Mouse (Mus musculus) frontal cortex, postnatal 10 days (tissue): ENCODE results near the gene Ptgir.

Experiments
- DNase-seq, 2 experiments: peaks; one replicate each; pipeline ENCODE4 v3.0.0; 2022; ENCODE audit warnings: low spot score in 2 of 2, mixed read lengths in 1 of 2

Gene Ptgir

DNA sequence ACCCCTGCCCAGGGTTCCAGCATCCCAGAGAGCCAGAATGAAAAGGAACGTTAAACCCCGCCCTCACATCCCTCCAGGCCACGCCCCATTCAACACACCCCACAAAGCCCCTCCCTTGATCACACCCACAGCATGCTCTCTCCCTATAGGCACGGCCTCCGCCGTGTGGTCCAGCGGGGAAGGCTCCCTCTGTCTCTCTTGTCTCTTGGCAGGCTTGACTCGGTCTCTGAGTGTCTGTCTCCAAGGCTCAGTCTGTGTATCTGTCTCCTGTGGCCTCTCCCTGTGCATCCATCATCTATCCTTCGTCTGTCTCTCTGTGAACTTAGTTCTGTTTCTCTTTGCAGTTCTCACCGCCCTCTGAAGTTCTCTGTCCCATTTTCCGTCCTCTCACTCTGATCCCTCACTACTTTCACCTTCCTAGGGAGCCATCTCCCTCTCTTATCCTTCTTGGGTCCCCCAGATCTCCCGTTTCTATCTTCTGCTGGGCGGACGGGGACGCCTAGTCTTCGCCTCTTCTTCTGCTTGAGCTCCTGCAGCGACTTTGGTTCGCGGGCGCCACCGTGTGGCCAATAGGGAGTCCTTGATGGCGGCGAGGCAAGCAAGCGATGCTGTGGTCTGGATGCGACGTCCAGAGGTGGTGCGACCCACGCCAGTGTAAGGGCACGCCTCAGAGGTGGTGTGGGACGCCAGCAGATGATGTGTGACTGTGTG lies 14.5 kb upstream of the Ptgir start, which contains the start of gene Gng8:
Gene Gng8 (plus strand): TSS at position 146 of the 711 bp plus-strand sequence.
- DNase-seq: peak in 1 of 2 experiments; percentile 84

DNA sequence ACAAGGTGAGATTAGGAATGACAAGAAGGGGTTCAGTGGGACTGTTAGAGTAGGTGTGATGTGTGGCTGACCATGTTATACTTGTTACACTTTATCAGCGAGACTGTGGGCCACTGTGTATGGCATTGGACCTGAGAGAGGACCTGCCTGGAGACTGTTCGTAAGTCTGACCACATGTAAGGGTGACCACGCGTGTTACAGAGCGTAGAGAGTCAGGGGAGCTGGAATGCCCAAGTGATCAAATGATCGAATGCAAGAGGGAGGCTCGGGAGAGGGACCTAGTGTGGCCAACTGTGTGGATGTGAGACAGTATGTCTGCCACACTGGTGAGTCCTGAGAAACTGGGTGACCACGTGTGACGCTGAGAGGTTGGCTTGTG lies 13.9 kb upstream of the Ptgir start:
- no peak for DNase-seq

DNA sequence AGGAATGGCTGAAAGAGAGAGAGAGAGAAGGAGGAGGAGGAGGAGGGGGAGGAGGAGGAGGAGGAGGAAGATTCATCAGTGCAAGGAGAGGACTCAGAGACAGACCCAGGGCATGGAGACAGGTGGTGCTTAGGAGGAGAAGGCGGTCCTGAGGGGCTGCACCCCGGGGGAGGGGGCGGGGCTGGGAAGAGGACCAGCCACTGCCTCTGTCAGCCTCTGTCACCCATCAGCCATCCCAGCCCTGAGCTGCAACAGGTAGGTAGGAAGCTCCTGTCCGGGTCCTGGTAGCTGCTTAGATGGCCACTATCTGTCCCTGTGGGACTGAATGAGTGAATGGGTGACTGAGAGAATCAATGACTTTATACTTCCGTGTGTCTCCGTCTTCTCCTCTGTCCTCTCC lies 12.7 kb upstream of the Ptgir start:
- DNase-seq: no peak

GRCm38 (mm10) chr7:16894279-16894678 lies 12.0 kb upstream of the Ptgir start:
- no peak for DNase-seq

DNA sequence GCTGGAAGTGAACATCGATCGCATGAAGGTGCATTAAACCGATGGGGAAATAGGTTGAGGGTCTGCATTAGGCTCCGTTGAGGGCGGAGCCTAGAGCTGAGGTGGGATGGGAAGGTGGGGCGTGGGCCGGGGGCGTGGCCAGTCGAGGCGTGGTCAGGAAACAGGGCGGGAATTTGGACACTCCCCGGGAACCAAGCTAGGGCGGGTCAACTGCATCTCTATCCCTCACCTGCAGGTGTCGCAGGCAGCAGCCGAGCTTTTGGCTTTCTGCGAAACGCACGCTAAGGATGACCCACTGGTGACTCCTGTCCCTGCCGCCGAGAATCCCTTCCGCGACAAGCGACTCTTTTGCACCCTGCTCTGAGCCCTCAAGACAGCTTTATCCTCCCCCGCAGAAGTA lies 11.3 kb upstream of the Ptgir start:
- DNase-seq: peak in 1 of 2 experiments; percentile 70

- DNase-seq: no peak
These were observed 10.8 kb upstream of the Ptgir start for GRCm38 (mm10) chr7:16895511-16895910.

DNA sequence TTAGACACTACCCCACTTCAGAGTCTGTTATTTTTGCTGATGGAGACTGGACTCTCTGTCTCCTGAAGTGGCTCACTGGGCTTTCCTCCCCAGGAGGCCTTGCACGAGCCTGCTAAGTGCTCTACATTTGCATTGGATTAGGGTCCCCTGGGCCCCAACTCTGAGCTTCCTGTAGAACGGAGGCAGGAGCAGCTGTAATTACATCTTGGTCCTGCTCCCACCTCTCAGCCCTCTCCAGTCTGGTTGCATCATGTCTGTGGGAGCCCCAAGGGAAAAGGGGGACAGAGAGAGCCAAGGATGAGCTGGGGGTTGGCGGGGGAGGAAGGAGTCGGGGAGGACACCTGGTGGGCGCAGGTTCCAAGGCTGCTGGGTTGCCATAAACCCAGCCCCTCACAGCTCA lies 5.8 kb upstream of the Ptgir start:
- DNase-seq: no peak

DNA sequence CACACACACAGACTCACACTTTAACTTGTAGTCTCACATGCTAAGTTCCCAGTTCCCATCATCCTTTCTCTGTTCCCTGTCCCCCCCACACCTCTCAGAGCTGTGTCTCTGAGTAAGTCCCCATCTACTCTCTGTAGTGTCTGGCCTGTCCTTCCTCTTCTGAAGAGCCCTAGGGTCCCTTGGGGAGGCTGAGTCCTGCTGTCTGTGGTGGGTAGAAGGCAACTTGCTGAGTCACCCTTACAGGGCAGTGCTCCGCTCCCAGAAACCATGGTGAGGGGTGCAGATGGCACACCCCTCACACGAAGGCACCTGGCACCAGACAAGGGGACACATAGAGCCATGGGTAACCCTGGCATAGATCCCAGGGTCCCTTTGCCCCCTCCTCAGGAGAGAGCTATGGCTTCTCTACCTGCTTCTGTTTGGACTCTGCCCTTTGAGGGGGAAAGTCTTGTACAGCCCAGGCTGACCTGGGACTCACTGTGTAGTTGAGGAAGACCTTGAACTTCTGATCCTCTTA lies 2.8 kb upstream of the Ptgir start:
- no peak for DNase-seq

DNA sequence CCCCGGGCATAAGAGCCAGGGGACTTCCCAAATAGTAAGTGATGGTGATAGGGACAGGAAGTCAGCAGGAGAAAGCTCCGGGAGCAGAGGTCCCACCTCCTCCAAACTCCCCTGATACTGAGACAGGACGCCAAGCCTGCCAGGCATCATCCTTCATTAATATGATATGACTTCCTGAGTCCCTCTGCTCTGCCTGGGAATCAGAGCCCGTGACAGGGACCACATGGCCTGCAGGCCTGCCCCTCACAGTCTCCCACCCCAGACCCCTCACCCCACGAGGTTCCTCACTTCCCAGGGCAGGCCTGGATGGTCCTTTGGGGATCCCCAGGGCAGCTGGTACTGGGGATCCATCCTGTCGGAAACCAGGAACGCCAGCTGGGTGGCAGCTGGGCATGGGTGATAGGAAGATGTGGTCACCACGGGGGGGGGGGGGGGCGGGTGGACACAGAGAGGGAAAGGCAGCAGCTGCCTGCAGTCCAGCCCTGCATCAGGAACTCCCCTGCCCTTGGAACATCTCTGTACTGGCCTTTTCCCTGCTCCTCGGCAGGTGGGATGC lies 2.1 kb upstream of the Ptgir start:
- no peak for DNase-seq

DNA sequence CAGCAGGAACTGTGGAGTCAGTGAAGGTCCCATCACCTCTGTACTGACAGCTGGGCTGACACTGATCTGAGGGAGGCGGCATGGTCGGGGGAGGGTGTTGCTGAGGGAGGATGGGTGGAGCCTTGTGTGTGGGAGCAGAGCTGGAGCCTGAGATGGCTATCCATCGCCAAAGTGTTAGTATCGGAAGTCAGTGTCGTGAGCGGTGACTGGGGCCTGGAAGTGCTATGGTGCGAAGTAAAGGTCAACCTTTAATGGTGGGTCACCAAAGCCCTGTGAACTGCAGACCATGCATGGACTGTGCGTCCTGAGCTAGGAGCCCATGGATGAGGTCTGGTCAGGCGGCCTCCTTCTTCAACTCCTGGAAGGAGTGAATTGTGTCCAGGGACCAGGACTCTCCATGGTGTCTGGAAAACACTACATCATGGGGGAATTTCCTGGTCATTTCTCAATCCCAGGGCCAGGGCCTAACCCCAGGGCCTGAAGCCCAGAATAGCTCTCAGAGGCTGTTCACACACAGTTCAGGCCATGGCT lies 734 bp upstream of the Ptgir start:
- no peak for DNase-seq

DNA sequence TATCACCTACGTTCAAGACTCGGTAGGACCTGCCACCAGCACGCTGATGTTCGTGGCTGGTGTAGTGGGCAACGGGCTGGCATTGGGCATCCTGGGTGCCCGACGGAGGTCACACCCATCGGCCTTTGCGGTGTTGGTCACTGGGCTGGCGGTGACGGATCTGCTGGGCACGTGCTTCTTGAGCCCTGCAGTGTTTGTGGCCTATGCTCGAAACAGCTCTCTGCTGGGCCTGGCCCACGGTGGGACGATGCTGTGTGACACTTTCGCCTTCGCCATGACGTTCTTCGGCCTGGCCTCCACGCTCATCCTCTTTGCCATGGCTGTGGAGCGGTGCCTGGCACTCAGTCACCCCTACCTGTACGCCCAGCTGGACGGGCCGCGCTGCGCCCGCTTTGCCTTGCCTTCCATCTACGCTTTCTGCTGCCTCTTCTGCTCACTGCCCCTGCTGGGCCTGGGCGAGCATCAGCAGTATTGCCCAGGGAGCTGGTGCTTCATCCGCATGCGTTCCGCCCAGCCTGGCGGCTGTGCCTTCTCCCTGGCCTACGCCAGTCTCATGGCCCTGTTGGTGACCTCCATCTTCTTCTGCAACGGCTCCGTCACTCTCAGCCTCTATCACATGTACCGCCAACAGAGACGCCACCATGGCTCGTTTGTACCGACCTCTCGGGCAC lies 734 bp downstream of the Ptgir start:
- DNase-seq: no peak

GRCm38 (mm10) chr7:16907842-16908241 lies 1.6 kb downstream of the Ptgir start:
- DNase-seq: no peak

DNA sequence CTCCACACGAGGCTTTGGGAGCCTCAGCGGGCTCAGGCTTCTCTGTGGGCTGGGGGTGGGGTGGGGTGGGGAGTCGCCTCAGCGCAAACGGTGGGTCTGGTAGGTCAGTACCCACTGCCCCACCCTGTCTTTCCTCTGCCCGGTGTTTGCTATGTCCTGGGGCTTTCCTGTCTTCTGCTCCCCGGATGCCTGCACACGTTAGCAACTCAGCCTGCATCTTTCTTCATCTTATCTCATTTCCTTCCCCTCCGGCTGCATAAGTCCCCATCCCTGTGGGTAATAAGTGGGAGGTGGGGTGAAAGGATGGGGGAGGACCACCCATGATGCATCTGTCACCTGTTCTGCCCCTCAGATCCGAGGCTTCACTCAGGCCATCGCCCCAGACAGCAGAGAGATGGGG lies 2.1 kb downstream of the Ptgir start:
- DNase-seq: no peak

DNA sequence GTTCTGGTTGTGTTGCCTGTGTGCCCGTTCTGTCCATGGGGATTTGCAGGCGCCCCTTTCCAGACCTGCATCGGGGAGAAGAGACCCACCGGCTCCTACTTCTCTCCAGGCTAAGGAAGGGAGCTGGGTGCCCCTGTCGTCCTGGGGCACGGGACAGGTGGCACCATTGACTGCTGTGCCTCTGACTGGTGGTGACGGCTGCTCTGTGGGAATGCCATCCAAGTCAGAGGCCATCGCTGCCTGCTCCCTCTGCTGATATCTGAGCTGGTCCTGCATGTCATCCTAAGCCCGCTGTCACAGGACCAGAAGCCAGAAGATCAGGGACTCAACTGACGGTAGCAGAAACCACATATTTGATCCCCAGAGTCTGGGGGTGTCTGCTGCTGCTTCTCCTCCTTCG lies 2.6 kb downstream of the Ptgir start:
- no peak for DNase-seq

DNA sequence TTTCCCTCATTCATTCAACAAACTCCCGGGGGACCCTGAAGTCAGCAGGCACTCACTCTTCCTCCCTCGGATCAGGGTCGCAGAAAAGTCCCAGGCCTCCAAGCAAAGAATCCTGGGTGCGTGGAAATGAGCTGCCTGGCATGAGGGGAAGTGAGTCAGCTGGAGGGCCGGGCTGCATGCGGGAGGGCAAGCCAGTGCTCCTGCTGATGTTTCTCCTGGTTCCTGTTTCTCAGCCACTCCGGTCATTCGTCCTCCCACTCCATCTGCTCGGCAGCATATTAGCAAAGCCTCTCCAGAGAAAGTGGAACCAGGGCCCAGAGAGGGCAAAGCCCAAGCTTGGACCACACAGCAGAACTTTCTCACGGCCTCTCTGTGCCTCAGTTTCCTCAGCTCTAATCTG lies 3.6 kb downstream of the Ptgir start:
- no peak for DNase-seq

GRCm38 (mm10) chr7:16911904-16912303 lies 5.6 kb downstream of the Ptgir start:
- DNase-seq: no peak

DNA sequence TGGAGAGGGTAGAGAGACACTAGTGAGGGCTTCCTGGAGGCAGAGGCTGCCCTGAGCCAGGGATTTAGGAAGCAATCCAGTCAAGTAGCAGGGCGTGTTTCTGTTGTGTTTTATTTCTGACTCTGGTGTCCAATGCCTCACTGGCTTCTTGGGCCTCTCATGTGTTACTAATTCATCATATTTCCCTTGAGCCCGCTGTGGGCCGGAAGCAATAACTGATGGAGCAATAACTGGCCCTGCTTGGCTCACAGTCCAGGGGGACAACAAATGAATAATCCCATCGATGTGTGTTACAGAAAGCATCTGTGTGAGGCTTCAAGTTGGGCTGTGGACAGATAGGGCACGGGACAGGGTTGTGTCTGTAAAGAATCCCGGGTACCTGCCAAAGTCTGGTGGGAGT lies 6.1 kb downstream of the Ptgir start:
- no peak for DNase-seq

- DNase-seq: peak in 1 of 2 experiments; percentile 69
These were observed 7.6 kb downstream of the Ptgir start for GRCm38 (mm10) chr7:16913806-16914452.

DNA sequence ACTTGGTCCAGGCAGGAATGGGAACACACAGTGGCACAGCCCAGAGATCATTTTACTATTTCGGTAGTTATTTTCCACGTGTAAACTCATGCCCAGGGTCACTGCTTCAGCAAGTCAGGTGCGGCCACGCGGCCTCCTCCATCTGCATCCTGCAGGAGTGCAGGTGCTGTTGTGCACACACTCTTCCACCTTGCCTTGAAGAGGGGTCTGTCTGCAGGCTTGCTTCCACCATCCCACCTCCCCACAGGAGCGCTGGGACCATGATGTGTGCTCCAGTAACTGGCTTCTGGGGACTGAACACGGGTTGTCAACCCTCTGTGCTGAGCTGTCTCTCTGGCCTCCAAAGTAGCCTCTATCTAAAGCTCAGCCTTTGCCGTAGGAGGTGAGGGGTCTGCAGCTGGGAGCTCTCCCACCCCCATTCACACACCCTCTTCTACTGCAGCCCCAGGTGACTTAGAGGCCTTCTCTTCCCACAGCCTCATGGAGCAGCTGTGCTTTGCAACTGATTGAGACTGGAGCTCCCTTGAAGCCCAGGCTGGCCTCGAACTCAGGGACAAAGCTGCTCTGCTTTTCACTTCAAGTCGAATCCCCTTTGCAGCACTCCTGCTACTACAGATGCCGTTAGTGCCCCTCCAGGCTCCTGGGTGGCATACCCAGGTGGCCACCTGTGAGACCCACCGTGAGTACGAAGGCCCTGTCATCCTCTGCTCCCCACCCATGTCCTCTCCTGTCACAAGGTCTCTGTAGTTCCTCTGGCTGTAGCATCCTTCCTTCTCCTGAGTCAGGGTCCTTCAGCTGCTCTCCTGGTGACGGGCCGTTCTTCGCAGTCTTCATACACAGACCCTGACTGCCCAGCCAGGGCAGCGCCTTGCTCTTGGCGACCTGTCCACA lies 8.4 kb downstream of the Ptgir start:
- DNase-seq: no peak

DNA sequence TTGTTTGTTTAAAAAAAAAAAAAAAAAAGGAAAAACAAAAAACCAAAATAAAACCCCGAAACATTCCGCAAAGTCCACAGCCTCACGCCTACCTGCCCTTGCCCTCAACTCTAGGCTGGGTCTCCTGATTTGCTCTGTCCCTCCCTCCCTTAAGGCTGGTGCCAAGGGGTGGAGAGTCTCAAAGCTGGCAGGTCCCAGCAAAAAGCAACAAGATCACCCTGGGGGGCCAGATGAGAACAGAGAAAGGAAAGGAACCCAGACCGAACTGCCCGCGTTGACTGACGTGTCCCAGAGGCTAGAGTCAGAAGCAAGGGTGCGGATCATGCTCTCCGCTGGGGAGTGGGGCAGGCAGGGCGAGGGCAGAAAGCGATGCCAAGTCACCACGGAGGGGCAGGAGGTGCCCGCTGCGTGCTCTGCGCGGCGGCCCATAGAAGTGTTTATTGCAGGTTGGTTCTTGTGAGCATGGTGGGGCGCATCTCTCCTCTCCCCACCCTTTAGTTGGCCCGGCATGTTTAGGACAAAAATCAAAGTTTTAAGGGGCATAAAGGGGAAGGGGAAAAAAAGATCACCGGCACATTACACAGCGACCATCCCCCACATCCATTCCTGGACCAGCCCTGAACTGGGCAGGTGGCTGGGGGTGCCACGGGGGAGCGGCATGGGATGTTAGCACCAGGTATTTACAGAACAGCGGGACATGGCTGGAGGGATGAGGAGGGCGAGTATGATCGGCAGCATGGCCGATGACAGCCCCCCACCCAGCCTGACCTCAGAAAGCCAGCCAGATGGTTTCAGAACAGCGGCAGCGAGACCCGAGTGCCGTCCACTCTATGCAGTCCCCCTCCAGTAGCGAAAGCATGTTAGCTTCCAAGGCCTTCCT lies 9.4 kb downstream of the Ptgir start:
- no peak for DNase-seq
